Mouse (Mus musculus): ENCODE results near the gene Ncam2.
A peak's percentile ranks its signal among the peaks of the same experiment; 100 is the strongest.

Ncam2 gene

DNA sequence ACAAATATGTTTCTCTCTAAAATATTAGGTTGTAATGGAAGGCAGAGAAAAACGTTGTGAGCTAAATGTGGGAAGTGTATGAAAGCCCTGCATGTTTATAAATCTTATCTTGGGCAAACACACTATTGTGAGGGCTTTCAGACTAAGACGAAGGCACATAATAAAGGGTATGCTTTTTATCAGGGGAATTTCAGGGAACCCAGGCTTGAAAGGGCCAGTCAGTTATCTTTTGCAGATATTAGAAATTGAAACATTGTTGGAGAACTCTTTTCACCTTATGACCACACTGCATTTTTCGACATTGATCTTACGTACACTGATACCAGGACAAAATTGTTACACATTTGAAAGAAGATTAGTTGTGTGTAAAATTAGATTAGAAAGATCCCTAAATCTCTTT, 423.3 kb downstream of the Ncam2 start:
- DNase-seq (ENCODE audit: low read depth, low spot score): no peak

DNA sequence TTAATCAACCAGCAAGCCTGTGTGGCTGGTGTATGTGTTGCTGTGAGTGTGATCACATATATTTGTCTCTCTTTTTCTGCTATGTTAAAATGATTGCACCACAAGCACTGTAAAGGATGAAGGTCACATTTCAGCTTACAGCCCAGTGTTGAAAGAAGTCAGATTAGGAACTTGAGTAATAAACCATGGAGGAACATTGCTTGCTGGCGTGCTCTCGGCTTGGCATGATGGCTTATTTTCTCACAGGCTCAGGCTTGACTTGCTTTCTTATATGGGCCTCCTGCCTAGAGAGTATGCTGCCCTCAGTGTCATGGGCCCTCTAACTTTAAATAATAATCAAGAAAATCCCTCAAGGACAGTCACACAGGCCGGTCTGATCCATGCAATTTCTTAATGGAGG, 449.8 kb downstream of the Ncam2 start:
- no peak for DNase-seq (ENCODE audit: low read depth, low spot score)

DNA sequence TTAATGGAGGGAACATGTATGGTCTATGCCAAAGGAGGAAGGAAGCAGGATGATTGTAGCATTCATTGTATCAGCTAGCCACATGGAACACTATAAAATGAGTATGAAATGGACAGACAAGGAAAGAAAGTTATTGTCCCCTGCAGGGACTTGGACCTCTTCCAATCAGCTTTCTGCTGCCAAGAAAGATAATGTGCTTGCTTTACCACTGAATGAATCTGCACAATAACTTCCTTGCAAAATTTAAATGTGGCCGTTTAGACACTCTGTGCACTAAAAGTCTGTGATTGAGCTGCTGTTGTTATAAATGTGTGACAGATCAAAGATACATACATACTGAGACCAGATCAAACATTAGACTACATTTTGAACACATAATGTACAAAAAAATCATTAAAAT, 451.1 kb downstream of the Ncam2 start:
- peak; percentile 6 for DNase-seq (ENCODE audit: low read depth, low spot score)

DNA sequence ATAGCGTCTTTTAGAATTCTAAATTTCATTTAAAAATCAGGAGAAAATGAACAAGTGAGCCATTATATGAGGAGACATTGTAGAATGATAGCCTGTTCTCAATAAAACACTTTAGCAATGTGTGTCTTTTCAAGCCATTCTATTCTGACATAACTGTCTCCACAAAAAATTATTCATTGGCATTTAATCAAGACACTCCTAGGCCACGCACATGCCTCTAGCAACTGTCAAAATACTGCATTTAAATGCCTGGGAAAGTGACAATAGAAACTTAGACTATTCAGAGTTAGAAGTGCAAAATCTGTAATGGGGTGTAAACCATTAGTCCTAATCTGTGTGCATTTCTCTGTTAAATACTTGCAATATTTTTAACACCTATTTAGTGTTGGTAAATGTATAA, 456.1 kb downstream of the Ncam2 start:
- DNase-seq (ENCODE audit: low read depth, low spot score): no peak

DNA sequence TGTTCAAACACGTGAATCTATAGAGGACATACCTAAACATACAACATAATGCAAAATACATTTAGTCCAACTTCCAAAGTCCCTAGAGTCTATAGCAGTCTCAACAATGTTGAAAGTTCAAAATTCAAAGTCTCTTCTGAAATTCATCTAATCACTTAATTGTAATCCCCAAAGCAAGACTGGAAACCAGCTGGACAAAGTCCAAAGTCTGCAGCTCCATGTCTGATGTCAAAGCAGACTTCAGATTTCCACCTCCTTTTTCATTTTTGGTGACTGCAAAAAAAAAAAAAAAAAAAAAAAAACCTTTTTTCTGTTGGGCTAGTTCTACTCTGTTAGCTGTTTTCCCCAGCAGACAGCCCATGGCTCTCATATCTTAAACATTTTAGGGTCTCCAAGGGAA, 473.4 kb downstream of the Ncam2 start:
- DNase-seq (ENCODE audit: low read depth, low spot score): no peak

DNA sequence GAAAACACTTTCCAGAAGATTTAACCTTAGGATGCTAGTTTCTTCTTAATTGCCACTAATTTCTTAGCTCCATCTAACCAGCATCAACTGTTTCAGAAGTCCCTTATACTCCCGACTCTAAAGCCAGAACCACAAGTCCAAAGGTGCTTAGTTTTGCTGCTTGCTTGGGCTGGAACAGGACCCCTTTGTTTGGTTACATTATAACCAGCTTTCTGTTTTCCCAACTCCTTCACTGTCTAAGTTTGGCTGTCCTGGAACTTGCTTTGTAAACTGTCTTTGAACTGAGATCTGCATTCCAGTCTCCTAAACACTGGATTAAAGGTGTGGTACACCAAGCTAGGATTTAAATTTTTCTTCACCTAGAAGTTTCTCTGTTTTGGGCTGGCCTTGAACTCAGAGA, 475.0 kb downstream of the Ncam2 start:
- no peak for DNase-seq (ENCODE audit: low read depth, low spot score)
